Mouse (Mus musculus) right cerebral cortex, adult 2 months (tissue): Measurements from ENCODE around the gene Fam228b.
"Not testable (repeated sequence)": the region's sequence is repeated elsewhere in the genome, so short reads cannot be mapped to it uniquely, and the experiment has no call there.

Experiments
- DNase-seq, 2 experiments: peaks; one replicate each; pipeline ENCODE4 v3.0.0; 2021 to 2022; ENCODE audit warnings: low spot score in 2 of 2

Fam228b gene

DNA sequence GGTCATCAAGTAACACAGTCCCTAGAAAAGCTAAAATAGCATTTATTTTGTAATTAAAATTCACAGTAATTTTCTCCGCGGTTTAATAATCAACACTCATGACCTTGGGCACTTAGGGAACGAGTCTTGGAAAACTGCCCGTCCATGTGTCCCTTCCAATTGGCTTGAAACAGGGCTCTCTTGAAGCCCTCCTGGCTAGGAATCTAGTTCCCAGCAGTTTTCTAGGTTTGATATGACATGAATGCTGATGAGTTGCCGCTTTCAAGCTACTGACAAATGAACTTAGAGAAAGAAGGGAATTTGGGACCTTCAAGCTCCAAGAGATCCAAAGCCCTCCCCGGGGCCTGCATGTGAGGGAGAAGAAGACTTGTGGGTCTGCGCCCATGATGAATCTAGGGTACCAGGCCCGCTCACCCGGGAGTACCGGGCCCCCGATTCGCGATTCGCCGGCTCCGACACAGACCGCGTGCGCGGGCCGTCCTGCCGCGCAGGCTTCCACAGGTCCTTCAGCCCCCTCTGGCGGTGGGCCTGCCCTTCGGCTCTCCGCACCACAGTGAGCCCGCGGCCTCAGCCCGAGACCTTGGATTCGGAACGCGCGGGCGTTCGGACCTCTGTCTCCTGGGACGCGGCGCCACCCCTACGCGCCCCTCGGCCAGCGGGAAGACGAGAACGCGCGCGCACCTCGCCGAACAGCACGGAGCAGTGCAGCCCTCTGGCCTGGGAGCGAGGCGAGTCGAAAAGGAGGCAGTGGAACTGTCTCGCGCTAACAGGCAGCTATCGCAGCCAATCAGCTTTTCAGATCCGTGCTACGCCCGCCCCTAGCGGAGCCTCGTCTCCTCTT is at the start of gene Fam228b, which contains the start of gene Pfn4:
Gene Fam228b (minus strand): TSS at position 776 of the 841 bp plus-strand sequence.
Gene Pfn4 (plus strand): TSS at position 531 of the 841 bp plus-strand sequence.
- peak; percentile 99 to 100 for DNase-seq

DNA sequence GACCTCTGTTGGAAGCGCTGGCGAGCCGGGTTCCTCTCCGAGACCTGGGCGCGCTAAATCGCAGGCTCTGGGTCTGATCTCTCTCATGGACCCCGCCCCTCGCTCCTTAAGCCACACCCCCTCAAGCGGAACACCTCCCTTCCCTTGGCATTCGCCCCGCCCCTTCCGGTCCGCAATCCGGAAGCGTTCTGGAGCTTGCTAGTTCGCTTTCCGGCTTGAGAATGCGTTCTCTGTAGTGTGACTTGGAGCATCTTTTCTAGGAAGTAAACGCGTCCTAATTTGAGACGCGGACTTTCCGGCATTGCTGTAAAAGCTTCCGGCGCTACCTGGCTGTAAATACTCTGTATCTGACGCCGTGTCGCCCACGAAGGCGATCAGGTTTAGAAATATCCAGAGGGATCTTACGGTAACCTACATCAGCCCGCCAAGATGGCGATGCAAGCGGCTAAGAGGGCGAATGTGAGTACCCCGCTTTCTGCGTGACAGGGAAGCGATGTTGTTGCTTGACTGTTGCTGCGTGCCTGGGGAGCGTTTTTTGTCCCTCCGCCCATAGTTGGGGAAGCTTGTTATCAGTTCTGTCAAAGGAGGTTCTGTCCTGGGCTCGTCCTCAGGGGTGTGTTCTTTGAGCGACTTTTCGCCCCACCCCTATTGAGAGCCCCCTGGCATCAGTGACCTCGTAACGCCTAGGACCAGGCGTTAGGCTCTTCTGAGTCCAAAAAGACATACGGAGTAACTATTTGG is 48.5 kb upstream of the Fam228b start, which contains the start of gene Sf3b6:
Gene Sf3b6 (plus strand): TSS at position 184 of the 741 bp plus-strand sequence.
- peak; percentile 97 for DNase-seq

DNA sequence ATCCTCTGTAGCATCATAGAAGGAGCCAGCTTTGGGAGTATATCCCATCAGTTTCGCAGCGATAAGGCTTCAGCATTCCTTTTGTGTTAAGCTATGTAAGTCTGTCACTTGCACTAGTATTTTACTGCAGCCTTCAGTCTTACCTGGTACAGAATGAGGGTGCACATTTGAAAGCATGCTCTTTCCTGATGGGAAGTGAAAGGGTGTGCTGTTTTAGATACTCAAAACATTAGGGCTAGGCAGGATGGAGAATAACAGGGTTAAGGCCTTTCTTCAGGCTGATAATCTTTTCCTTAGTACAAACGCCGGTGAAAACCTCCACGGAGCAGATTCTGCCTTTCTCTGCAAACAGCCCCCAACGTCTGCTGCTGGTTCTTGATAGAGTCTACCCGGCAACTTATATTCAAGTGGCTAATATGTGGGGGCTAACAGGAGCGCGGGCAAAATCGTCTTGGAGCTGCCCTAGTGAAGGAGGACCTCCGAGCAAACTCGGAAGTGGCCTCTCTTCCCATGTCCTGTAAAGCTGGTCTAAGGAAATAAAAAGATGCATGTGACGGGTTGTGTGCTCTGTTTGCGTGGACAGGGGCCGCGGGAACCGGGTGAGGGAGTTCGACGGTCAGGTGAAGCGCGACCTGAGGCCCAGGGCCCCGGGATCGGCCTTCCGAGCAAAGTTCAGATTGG is 47.8 kb upstream of the Fam228b start:
- DNase-seq = no peak

DNA sequence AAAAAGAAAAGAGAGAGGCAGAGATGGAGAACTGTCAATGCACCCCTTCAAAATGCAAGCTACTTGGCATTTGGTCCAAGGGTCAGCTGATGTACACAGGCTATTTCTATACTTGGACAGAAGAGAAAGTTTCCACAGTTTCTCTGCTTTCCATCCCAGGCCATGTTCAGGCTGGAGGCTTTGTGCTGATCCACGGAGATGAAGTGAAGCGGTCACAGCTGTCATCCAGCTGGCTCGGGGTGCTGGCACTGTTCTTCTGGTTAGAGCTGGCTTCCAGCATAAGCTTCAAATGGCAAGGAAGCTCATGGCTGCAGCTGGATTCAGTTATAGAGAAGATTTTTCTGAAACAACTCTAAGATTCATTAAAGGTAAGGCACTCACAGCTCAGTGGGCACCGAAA is 44.6 kb upstream of the Fam228b start:
- DNase-seq = no peak

DNA sequence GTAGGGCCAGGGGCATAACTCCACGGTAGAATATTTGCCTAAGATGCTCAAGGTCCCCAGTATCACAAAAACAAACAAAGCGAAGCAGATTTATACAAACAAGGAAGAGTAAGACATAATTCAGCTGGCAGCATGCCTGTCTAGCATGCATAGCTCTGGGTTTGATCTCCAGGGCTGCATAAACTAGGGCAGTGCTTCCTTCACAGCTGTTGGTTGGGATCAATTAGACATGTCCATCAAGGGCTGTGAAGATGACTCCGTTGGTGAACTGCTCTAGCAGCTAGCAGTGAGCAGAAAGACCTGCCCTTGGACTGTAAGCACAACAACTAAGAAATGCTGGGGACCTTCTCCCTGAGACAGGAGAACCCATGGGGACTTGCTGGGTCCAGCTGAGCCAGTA is 42.6 kb upstream of the Fam228b start:
- no peak for DNase-seq

DNA sequence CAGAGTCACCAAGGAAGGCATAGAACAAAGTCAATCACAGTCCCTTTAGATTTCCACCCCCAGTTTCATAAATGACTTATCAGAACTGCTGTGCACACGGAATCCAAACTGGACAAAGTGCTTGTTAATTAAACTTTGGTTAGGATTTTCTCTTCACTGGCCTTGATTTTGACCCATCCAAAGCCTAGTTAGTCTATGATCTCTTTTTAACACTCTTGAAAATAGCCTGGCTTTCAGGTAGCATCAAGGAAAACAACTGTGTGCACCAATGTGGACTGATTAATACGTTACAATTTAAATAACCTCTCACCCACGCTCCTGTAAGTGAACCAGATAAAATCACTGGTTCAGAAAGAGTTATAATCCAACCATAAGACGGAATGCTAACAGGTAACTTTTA is 42.0 kb upstream of the Fam228b start:
- no peak for DNase-seq

DNA sequence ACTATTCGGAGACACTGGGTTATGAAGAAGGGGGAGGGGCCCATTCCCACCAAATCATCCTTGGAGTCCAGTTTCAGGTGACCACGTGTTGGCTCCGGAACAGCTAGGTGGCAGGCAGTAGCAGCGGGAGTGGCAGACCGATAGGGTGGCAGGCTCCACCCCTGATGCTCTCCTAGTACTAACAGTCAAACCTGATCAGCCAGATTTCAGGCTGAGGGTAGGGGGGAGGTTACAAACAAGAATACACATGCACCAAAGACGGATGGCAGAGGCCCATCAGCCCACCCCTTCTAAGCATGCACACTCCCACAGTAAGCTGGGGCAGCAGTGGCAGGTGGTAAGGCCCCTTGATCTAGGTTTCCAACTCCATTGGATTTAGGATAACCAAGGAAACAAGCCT is 28.4 kb upstream of the Fam228b start:
- DNase-seq = not testable (repeated sequence)

DNA sequence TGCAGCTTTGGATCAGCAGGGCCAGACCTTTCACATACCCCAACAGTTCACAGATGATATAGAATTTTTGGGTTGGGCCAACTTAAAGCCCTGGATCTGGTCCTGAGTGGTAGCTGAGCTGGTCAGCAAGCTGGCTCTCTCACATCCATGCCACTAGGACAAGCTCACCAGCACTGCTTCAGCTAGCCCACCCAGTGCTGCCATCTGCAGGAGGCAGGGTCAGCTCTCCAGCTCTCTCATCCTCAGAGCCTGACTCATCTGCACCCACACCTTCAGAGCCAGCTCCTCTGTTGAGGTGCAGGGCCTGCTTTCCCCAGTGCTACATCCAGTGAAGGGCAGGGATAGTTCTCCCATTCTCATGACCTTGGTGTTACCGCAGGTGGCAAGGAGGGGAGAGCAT is 24.7 kb upstream of the Fam228b start:
- DNase-seq = peak; percentile 17 to 35

DNA sequence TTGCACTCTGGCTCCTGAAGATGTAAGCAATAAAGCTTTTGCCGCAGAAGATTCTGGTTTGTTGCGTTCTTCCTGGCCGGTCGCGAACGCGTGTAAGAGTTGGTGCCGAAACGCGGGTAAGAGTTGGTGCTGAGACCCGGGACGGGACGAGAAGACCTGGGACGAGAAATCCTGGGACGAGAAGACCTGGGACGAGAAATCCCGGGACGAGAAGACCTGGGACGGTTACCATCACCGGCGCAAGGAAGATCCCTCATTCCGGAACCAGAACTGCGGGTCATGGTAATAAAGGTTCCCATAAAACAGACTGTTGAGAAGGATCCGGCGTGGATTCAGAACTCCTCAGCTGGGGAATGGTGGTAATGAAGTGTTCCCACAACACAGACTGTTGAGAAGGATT is 19.1 kb upstream of the Fam228b start:
- DNase-seq = not testable (repeated sequence)

DNA sequence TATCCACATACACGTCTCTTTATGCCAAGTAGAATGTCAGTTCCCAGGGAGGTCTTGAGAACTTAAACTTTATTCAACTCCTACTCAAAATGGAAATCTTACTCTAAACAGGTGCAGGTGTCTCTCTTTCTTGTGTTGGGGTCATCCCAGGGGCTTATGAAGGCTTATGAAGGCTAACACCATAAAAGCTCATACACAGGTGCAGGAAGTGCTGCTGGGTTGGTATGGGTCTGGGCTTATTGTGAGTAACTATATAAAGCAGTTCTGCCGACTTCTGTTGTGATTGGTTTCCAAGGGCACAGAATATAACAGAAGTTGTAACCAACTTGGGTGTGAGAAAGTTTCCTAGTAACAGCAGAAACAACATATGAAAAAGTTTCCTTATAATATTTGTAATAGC is 15.4 kb upstream of the Fam228b start:
- DNase-seq = no peak

DNA sequence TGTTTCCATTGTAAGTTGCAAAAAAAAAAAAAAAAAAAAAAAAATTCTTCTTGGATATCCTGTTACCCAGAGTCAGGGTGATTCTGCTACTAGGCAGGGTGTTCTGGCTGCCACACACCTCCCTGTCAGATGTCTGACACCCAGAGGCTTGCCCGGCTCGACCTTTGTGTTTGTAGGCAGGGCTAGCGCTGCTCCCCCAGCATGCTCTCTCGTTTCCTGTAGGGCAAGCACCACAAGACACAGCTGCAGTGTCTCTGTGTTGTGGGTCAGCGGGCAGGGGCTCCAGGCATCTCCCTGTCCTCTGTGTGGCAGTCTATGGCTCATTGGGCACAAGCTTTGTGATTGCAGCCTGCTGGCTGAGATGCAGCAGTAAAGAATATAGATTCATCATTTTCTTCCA is 14.5 kb upstream of the Fam228b start:
- no peak for DNase-seq

DNA sequence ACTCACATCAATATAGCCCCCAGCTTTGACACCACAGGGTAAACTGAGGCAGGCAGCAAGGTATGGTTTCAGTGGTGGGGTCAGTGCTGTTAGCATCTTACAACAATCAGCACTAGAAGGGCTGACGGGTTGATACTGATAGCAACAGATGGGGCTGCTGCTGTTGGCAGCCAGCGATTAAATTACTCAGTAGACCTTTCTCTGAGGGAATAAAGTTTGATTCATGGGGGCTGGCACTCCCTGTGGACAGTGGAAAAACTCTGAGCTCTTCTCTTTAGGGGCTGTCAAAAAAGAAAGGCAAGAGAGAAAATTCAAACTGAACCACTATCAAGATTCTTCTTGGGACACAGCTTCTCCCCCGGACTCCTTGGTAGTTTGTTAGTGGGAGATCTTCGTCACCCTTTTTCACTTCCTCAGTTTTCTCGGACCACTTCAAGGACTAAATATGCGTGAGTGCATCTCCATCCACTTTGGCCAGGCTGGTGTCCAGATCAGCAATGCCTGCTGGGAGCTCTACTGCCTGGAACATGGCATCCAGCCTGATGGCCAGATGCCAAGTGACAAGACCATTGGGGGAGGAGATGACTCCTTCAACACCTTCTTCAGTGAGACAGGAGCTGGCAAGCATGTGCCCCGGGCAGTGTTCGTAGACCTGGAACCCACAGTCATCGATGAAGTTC is 12.8 kb upstream of the Fam228b start:
- DNase-seq = not testable (repeated sequence)

DNA sequence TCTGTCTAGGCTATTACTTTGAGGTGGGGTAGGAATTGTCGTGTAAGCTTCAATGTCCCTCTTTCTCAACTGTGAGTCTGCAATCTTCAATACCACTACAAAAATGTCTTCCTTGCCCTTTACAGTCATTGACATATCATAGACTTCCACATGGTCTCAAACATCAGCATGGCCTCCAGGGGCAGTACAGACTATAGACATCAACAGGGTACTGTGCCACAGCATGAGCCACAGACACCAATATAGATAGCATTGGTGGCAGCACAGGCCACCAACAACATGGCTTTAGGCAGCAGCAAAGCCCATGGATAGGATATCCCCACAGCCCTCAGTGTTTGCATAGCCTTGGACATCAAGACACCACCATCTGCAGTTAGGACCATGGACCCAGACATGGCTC is 12.2 kb upstream of the Fam228b start:
- DNase-seq = no peak

DNA sequence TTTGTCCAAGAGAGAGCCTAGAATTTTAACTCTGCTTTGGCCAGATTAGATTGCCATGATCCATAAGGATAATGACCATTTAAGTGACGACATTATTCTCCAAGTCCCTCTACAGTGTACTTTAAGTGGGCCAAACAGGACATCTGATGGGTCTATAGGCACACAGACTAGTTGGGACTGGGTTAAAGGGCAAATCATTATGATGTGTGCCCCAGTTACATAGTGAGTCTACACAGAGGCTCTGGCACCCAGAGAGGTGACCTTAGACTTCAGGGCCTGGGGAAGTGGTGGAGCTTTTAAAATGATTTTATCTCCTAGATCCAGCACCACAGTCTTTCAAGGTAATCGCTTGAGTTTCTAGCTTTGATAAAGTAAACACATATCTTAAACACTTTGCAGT is 11.2 kb upstream of the Fam228b start:
- no peak for DNase-seq

DNA sequence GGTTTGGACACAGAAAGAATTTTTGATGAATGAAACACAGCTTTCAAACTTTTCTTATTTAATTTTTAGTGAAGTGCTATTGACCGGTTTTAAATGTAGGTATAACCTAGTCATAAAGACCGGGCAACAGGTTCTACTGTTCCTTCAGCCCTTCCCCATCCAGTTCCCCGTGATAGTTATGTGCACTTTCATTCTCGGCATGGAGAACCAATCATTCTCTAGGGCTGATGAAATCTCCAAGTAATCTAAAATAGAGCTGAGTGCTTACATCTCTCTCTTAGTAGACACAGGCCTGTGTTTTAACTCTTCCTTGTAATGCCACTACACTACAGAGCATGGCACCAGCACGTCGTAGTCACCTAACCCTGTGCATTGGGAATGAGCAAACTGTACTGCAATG is 8.7 kb upstream of the Fam228b start:
- DNase-seq = no peak

DNA sequence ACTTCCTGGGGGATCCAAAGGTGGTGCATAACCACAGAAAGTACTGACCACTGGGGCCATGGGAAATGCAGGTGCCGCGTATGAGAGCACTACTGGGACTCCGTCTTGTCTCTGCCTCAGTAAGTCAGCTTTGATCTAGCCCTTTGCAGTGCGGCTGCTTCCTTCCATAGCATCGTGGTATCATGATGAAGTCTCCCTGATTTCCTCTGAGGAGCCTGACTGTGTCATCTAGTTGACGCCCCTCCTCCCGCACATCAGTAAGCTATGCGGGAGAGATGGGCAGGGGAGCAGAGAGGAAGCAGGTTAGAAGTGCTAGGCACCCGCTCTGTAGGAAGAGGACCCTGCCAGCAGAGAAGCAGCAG is 6.5 kb upstream of the Fam228b start:
- no peak for DNase-seq

DNA sequence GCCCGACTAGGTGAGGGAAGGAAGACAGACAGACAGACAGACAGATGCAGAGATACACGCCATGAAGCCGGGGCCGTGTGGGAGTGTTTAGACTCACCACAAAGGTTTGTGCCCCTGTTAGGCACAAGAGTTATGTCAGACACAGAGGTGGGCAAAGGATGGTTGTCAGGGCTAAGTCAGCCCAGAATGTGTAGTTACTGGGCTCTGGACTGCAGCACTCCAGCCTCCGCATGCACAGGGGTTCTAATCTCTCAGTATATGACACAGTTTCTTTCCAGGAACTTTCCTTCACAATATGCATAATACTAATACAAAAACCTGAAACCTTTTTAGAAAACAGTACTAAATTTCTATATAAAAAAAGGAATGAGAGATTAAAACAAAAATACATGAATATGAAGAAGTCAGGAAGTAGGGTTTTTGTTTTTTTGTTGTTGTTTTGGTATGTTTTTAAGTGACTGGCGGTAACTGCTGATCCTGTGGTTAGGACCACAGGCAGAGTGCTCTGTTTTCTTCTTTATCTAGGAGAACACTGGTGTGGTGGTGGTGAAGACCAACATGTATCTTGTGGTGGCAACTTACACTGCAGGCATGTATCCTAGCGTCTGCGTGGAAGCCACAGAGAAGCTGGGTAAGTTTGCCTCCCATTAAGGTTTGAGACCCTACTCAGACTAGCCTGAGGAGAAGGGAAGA is 6.0 kb upstream of the Fam228b start:
- DNase-seq = no peak

DNA sequence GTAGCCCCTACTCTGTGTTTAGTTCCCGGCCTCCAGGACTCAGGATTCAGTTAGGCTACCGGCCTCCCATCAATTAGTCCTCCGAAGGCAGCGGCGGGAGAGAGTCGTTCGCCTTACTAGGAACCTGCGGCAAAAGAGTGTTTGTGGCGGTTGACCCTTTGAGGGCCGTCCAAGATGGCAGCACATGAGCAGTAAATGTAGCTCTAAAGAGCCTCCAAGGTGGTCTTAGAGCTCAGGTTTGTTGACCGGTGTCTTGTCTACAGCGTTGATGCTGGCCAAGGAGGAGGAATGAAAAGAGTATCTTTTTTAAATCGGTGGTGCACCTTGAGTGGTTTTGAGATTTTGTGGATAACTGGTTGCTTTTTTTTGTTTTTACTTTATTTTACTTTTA is 261 bp upstream of the Fam228b start:
- DNase-seq = no peak

DNA sequence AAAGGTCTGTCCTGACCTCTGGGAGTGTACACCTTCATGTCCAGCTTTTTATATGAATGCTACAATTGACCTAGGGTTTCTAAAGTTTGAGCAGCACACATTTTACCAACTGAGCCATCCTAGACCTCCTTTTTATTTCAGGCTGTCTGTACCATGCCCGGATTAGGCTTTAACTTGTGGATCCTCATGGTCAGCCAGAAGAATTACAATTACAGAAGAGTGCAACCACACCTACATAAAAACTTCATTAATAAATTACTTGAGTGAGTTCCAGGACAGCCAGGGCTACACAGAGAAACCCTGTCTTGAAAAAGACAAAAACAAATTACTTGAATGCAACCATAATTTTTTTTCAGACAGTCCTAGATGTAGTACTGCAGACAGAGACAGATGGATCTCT is 12.0 kb downstream of the Fam228b start:
- no peak for DNase-seq

DNA sequence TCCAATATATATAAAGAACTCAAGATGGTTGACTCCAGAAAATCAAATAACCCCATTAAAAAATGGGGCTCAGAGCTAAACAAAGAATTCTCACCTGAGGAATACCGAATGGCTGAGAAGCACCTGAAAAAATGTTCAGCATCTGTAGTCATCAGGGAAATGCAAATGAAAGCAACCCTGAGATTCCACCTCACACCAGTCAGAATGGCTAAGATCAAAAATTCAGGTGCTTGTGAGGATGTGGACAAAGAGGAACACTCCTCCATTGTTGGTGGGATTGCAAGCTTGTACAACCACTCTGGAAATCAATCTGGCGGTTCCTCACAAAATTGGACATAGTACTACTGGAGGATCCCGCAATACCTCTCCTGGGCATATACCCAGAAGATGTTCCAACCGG is 14.6 kb downstream of the Fam228b start:
- DNase-seq = not testable (repeated sequence)

DNA sequence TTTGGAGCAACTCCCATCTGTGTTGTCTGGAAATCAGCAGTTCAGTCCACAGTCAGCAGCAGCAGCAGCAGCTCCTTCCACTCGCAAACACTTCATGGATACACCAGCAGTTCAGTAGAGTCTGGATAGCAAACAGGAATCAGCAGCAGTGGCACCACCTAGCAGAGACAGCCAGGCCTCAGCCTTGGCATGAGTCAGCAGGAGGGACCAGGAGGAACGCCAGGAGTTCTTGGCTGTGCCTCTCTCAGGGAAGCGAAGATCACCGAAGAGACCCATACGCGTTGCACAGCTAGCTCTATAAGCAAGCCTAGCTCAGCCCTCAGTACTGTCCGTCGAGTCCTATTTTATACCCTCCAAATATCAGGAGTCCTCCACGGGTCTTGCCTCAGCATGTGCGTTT is 24.6 kb downstream of the Fam228b start:
- DNase-seq = peak; percentile 8 to 17
